Mouse (Mus musculus): Measurements from ENCODE around the gene Hivep3. TPM values are rescaled to one million over a fixed set of nuclear protein-coding genes. Genes with fewer than 3 reads are reported as not detected.

Hivep3 gene
- 6.3 and 6.5 TPM in 2 replicates for total RNA-seq (2017)

GRCm38 (mm10) chr4:119733184-119733880, at the start of gene Hivep3:
Gene Hivep3 (plus strand): TSS chr4:119733784.
- ATAC-seq (replicated peaks; ENCODE audit: low read depth, poor library complexity, severe bottlenecking) = peak; percentile 96

DNA sequence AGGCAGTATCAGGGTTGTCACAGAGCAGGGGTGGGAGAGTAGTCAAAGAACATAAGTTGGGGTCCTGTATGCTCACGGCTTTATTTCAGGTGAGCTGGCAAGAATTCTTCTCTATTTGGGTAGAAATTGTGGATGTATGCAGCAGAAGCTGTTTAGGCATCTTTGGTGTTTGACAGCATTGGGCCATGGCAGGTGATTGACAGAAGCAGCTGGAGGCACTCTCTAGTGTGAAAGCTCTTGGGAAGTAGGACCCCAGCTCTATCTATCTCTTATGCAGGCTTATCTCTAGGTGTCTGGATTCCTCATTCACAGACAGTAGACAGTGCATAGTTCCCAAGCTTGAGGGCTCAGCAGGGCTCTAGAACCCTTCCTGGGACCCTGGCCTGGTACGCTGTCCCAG, 47.8 kb upstream of the Hivep3 start:
- no peak for ATAC-seq (replicated peaks; ENCODE audit: low read depth, poor library complexity, severe bottlenecking)

DNA sequence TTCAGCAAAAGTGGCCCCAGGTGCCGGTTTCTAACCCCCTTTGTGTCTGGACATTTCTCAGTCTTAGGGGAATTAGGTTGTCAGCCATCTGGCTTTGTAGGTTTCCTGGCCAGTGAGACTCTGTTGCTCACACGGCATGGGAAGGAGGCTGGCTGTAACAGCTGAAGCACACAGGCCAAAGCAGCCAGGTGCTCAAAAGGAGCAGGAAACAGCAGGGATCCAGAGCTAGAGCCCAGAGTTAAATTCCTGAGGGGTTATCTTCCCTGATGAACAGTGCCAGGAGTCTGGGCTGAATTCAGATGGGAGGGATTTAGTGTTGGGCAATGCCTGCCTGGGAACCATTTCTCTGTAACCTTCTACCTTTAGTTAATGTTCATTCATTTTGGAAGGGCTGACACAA, 35.2 kb upstream of the Hivep3 start:
- no peak for ATAC-seq (replicated peaks; ENCODE audit: low read depth, poor library complexity, severe bottlenecking)

DNA sequence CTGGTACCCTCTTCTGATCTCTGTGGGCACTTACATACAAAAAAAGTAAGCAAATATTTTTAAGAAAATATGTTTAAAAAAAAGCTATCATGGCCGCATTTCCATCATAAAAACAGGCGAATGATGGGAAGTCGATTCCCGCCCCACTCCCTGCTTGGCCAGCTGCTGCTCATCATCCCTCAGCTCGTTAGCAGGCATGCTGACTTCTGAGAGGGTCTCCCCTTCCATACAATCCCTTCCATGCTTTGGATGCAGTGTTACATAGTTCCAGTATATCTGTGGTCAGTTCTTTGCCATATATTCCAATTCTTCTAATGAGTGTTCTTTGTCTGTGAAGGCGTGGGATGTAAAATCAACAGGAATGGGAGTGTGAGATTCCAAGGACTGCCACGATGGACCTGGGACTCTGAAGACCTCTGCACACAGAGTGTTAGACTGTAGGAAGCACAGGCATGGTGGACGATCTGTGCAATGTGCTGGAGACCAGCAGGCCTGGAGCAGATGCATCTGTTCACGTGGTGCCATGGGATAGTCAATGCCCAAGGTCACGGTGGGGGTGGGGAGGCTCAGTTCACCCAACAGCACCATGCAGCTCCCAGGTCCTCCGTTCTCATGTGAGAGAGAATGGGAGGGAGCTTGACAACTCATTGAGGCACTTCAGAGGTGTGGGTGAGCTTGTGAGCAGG, 32.2 kb upstream of the Hivep3 start:
- ATAC-seq (replicated peaks; ENCODE audit: low read depth, poor library complexity, severe bottlenecking) = no peak

- ATAC-seq (replicated peaks; ENCODE audit: low read depth, poor library complexity, severe bottlenecking) = no peak
These were observed 29.6 kb upstream of the Hivep3 start for GRCm38 (mm10) chr4:119703965-119704364.

GRCm38 (mm10) chr4:119707326-119707725, 26.3 kb upstream of the Hivep3 start:
- ATAC-seq (replicated peaks; ENCODE audit: low read depth, poor library complexity, severe bottlenecking) = no peak

DNA sequence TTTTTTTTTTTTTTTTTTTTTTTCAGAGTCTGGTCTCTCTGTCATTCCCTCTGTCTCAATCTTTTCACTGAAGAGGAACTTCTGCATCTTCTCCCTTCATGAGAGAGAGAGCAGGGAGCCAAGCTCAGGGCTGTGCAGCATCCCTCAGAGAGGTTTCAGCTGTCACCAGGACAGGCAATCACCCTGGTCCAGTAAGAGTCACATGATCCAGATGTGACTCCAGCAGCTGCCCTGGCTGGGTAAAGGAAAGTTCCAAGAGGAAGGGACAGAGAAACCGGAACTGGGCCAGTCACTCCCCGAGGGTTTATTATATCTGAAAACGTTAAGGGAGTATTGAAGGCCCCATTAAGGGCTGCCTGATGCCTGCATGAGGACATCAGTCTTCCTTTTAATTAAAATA, 25.8 kb upstream of the Hivep3 start:
- ATAC-seq (replicated peaks; ENCODE audit: low read depth, poor library complexity, severe bottlenecking) = no peak

- ATAC-seq (replicated peaks; ENCODE audit: low read depth, poor library complexity, severe bottlenecking) = no peak
These were observed 23.4 kb upstream of the Hivep3 start for GRCm38 (mm10) chr4:119710208-119710607.

DNA sequence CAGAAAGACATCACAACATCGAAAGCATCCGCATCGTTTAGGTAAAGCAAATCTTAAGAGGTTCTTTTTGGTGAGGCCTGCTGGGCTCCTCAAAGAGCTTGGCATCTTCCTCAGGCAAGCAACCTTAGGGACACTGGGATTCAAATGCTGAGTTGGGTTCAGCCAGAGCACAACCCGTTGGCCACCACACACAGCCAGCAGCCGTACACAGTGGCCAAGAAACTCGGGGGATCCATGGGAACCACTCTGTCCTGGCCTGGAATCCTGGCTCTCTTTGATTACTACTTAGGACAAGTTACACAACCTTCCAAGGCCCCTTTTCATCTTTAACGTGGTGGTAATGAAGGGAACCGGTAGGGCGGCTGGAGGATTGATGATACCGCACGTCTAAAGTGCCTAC, 16.1 kb upstream of the Hivep3 start:
- ATAC-seq (replicated peaks; ENCODE audit: low read depth, poor library complexity, severe bottlenecking) = no peak

- no peak for ATAC-seq (replicated peaks; ENCODE audit: low read depth, poor library complexity, severe bottlenecking)
These were observed 12.1 kb upstream of the Hivep3 start for GRCm38 (mm10) chr4:119721531-119721930.

DNA sequence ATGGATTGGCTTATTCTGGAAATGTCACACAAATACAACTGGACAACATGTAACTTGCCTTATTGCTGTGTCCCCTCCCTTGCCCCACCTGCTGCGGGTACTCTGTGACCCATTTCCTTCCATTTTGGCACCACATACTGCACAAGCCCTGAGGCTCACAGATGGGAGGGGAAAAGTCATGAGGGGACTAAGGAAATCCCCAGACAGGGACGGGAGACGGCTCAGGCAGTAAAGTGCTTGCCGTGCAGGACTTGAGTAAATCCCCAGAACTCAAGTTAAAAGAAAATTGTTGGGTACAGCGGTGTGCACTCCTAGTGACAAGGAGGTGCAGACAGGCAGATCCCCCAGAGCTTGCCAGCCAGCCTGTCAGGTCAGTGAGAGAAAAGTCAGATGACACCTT, 7.5 kb upstream of the Hivep3 start:
- ATAC-seq (replicated peaks; ENCODE audit: low read depth, poor library complexity, severe bottlenecking) = no peak

GRCm38 (mm10) chr4:119727871-119728270, 5.7 kb upstream of the Hivep3 start:
- no peak for ATAC-seq (replicated peaks; ENCODE audit: low read depth, poor library complexity, severe bottlenecking)

GRCm38 (mm10) chr4:119733942-119734341, 358 bp downstream of the Hivep3 start:
- ATAC-seq (replicated peaks; ENCODE audit: low read depth, poor library complexity, severe bottlenecking) = no peak

DNA sequence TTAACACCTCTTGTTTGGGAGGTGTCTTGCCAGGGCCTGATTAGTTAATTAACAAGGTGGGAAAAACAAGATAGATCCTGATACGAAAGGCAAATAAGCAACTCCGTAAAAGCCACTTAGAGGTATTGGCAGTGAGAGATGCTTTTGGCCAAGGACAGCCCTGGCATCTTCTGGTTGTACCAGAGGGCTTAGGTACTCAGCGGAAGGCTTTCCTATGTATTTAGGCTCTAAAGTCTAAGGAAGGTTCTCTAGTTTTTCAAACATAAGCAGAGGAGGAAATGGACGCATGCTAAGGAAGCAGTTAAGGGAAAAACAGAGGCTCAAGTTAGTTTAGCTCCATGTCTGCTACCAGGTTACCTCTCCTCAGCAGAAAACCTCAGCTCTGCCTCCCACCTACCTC, 768 bp downstream of the Hivep3 start:
- ATAC-seq (replicated peaks; ENCODE audit: low read depth, poor library complexity, severe bottlenecking) = no peak

DNA sequence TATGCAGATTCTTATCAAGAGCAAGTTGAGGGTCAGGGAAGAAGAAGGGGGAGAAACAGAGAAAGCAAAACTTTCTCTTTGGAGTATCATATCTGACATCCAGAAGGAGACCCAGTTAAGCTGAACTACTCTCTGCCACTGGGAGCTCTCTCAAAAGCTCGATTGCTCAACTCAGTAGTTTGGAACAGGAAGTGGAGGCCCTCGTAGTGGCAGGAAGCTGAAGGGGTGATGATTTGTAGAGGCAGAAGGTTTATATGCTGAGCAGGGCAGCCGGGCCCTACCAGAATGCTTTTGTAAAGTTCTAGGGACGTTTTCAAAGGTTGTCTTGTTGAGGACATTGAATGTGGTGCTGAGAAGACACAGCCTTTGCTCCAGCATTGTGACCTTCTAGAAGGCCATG, 5.1 kb downstream of the Hivep3 start:
- ATAC-seq (replicated peaks; ENCODE audit: low read depth, poor library complexity, severe bottlenecking) = peak; percentile 86

- ATAC-seq (replicated peaks; ENCODE audit: low read depth, poor library complexity, severe bottlenecking) = no peak
These were observed 5.9 kb downstream of the Hivep3 start for GRCm38 (mm10) chr4:119739301-119740062.

GRCm38 (mm10) chr4:119748341-119748740, 14.8 kb downstream of the Hivep3 start:
- ATAC-seq (replicated peaks; ENCODE audit: low read depth, poor library complexity, severe bottlenecking) = no peak

DNA sequence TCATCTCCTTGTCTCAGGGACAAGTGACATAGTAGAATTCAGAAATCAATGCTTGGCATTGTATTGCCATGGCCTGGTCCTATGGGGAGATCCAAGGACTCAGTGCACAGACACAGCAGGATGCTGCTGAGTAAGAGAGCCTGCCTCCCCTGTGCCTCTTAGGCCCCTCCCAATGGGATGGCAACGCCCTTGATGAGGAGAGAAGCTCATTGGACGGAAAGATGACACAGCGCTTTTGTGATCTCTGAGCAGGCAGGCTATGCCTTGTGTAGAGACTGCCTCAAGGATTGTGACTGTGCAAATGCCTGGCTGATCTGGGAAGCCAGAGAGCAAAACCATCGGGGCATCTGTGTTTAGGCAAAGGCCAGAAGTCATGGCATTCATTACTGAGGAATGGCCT, 16.6 kb downstream of the Hivep3 start:
- ATAC-seq (replicated peaks; ENCODE audit: low read depth, poor library complexity, severe bottlenecking) = peak; percentile 99

GRCm38 (mm10) chr4:119750681-119751211, 17.2 kb downstream of the Hivep3 start:
- ATAC-seq (replicated peaks; ENCODE audit: low read depth, poor library complexity, severe bottlenecking) = no peak

GRCm38 (mm10) chr4:119751408-119752006, 17.9 kb downstream of the Hivep3 start:
- ATAC-seq (replicated peaks; ENCODE audit: low read depth, poor library complexity, severe bottlenecking) = no peak

Measured in common myeloid progenitor, adult 5-6 weeks (primary cell).